In the genomic region with DNA sequence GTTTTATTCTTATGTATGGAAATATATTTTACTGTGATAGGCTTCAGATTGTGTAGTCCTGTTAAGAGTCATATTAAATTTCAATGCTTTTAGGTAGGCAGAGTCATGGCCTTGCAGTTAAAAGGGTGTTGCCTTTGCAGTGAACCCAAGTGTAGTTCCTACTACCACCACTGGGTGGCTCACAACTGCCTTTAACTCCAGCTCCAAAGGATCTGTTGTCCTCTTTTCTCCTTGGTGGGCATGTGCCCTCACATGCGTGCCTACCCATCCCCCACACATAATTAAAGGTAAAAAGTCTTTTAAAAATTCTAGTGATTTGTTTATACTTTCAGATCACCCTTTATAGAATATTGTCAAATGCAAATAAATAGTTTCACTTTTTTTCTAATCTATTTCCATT, we compare ENCODE assay signal across 9 mouse cellular contexts. TPM values are rescaled to one million over a fixed set of nuclear protein-coding genes. Genes with fewer than 3 reads are reported as not detected.
DNase-seq lines count a peak whose midpoint lies in the region; ATAC-seq and TF ChIP-seq lines count a peak whose summit lies in the region.
"Had no signal": no experiment of that assay in that cellular context is flagged by ENCODE, and none has a peak within 500 bp of the region (broad histone marks: within the 10 kb centered on the region; RNA-seq: fewer than 3 reads in every experiment).

No protein-coding gene starts in this region.

- dilution Hi-C loops in CH12.LX (cut with MboI; ENCODE audit: extremely low pct_ligation_motif_present, extremely low pct_unique_long_range_greater_than_20kb, low sequenced_read_pairs), result no loop called here

- H3K36me3 ChIP-seq in CH12.LX (replicated peaks in 1 of 2; ENCODE audit: control insufficient read depth in 1 of 2, insufficient read depth in 1 of 2, low read length in 1 of 2), result peaks cover 12 to 16% of the 10 kb centered on the region in 2 experiments
- H3K36me3 ChIP-seq in lung, postnatal 0 days (ENCODE audit: insufficient read depth, low read length), result peaks cover 5% of the 10 kb centered on the region; the same call in 1 of the 2 replicates

- H3K79me2 ChIP-seq in CH12.LX (replicated peaks; ENCODE audit: control insufficient read depth, extremely low read depth, insufficient read depth, poor library complexity, severe bottlenecking), result no peaks in the 10 kb centered on the region

- intact Hi-C loops in heart, postnatal 10 days (cut with DNase I), result no loop called here

- DNase-seq in CH12.LX (ENCODE audit: extremely low read depth), result peak; percentile 90
- DNase-seq in heart, postnatal 10 days, result peak; percentile 76 to 86
- DNase-seq in layer of hippocampus, adult 11-12 months (ENCODE audit: low spot score), result peak; percentile 81
- peak; percentile 81 for DNase-seq in lung, postnatal 0 days (ENCODE audit: low spot score)
- peak; percentile 34 for DNase-seq in retina, adult 2 months (ENCODE audit: low read depth, low spot score)
- DNase-seq in thymus, postnatal 25 days, result peak; percentile 72

- peak; percentile 85 to 99 for TF ChIP-seq CTCF in CH12.LX (conservative IDR thresholded peaks at IDR 0.05 in 1 of 2, IDR thresholded peaks at IDR 0.05 in 1 of 2; ENCODE audit: low read depth in 2 of 2, low read length in 2 of 2)
- peak; percentile 59 for TF ChIP-seq CTCF in bone marrow, adult 2 months (IDR thresholded peaks at IDR 0.05; ENCODE audit: control insufficient read depth, insufficient read depth, low read length)
- TF ChIP-seq CTCF in embryonic fibroblast, embryonic 13.5 days (IDR thresholded peaks at IDR 0.05; ENCODE audit: borderline replicate concordance, insufficient read depth, low read length), result 0 out of 2 replicates have a peak, but pooled peaks have one; percentile 22
- TF ChIP-seq CTCF in lung, postnatal 0 days (IDR thresholded peaks at IDR 0.05), result peak; percentile 94

- 7% methylated on average over 1 of the region's 1 CpGs for WGBS in bone marrow, adult 2 months
- 0% methylated on average over 1 of the region's 1 CpGs for WGBS in lung, postnatal 0 days

- TF ChIP-seq EP300 in CH12.LX (IDR thresholded peaks at IDR 0.05; ENCODE audit: low read length), result no peak
- no peak for TF ChIP-seq EP300 in lung, postnatal 0 days (IDR thresholded peaks at IDR 0.05)

- H3K27ac ChIP-seq in CH12.LX (ENCODE audit: insufficient read depth, low read depth), result no peak overlapping the region
- H3K27ac ChIP-seq in bone marrow, adult 2 months (ENCODE audit: control insufficient read depth, insufficient read depth, low read depth, low read length, poor library complexity), result no peak overlapping the region
- H3K27ac ChIP-seq in embryonic fibroblast, embryonic 13.5 days (ENCODE audit: insufficient read depth, low read length), result no peak overlapping the region
- H3K27ac ChIP-seq in lung, postnatal 0 days (ENCODE audit: low read length), result no peak overlapping the region

- no peaks in the 10 kb centered on the region for H3K27me3 ChIP-seq in CH12.LX (replicated peaks)
- no peaks in the 10 kb centered on the region for H3K27me3 ChIP-seq in lung, postnatal 0 days (replicated peaks; ENCODE audit: insufficient read depth, low read length)

- no peak overlapping the region for H3K9ac ChIP-seq in CH12.LX (ENCODE audit: insufficient read depth, low read depth)
- no peak overlapping the region for H3K9ac ChIP-seq in lung, postnatal 0 days (replicated peaks; ENCODE audit: low read depth)

- H3K4me2 ChIP-seq in CH12.LX (ENCODE audit: insufficient read depth, low read depth, poor library complexity, severe bottlenecking), result no peak overlapping the region
- H3K4me2 ChIP-seq in lung, postnatal 0 days (replicated peaks; ENCODE audit: low read depth, low read length), result no peak overlapping the region

- no peaks in the 10 kb centered on the region for H3K9me3 ChIP-seq in CH12.LX (replicated peaks; ENCODE audit: low read length)
- H3K9me3 ChIP-seq in lung, postnatal 0 days (ENCODE audit: low read length), result no peaks in the 10 kb centered on the region

- TF ChIP-seq RAD21 in CH12.LX (IDR thresholded peaks at IDR 0.05; ENCODE audit: low read depth, low read length), result peak; percentile 61

- in situ Hi-C loops in CH12.LX (cut with MboI; ENCODE audit: low pct_ligation_motif_present, low pct_unique_long_range_greater_than_20kb, low sequenced_read_pairs), result loop anchor here (10.0 kb wide), 1 partner anchor 222 kb away; no protein-coding TSS in a partner anchor

- no peak overlapping the region for H3K4me3 ChIP-seq in CH12.LX (replicated peaks in 1 of 3; ENCODE audit: low read depth in 2 of 3, low read length in 2 of 3, poor library complexity in 1 of 3)
- no peak overlapping the region for H3K4me3 ChIP-seq in bone marrow, adult 2 months (replicated peaks; ENCODE audit: control insufficient read depth, low read depth, low read length)
- no peak overlapping the region for H3K4me3 ChIP-seq in embryonic fibroblast, embryonic 13.5 days (ENCODE audit: insufficient read depth, low read length)
- no peak overlapping the region for H3K4me3 ChIP-seq in lung, postnatal 0 days (ENCODE audit: low read depth, low read length)

- TF ChIP-seq POLR2A in CH12.LX (IDR thresholded peaks at IDR 0.05; ENCODE audit: low read depth, low read length), result no peak
- no peak for TF ChIP-seq POLR2A in bone marrow, adult 2 months (IDR thresholded peaks at IDR 0.05; ENCODE audit: borderline replicate concordance, control insufficient read depth, low read depth, low read length)
- TF ChIP-seq POLR2A in embryonic fibroblast, embryonic 13.5 days (IDR thresholded peaks at IDR 0.05; ENCODE audit: low read depth, low read length), result no peak

- H3K4me1 ChIP-seq in CH12.LX (ENCODE audit: control insufficient read depth in 1 of 2, insufficient read depth in 2 of 2), result no peaks in the 10 kb centered on the region
- H3K4me1 ChIP-seq in bone marrow, adult 2 months (ENCODE audit: control insufficient read depth, insufficient read depth, low read length), result no peaks in the 10 kb centered on the region
- H3K4me1 ChIP-seq in embryonic fibroblast, embryonic 13.5 days (ENCODE audit: control insufficient read depth, insufficient read depth, low read length), result no peaks in the 10 kb centered on the region
- no peaks in the 10 kb centered on the region for H3K4me1 ChIP-seq in lung, postnatal 0 days (ENCODE audit: insufficient read depth, low read depth, low read length)

- peak; percentile 35; the same call in 1 of the 2 replicates for ATAC-seq in lung, postnatal 0 days

TF ChIP-seq in CH12.LX, 34 proteins besides CTCF, POLR2A, EP300 and RAD21:
- TF ChIP-seq BHLHE40 (IDR thresholded peaks at IDR 0.05; ENCODE audit: low read depth, low read length), result peak; percentile 77
- peak; percentile 81 for TF ChIP-seq SMC3 (IDR thresholded peaks at IDR 0.05; ENCODE audit: low read depth, low read length)
- TF ChIP-seq SIN3A (IDR thresholded peaks at IDR 0.05; ENCODE audit: low read length), result no peak
- TF ChIP-seq MAX (IDR thresholded peaks at IDR 0.05; ENCODE audit: low read length), result no peak
- TF ChIP-seq MYC (IDR thresholded peaks at IDR 0.05; ENCODE audit: low read depth, low read length), result 0 out of 2 replicates have a peak, but pooled peaks have one; percentile 33
- TF ChIP-seq USF2 (conservative IDR thresholded peaks at IDR 0.05; ENCODE audit: low read depth, low read length), result no peak
- TF ChIP-seq ZKSCAN1 (IDR thresholded peaks at IDR 0.05; ENCODE audit: borderline replicate concordance, low read depth, low read length), result no peak
- no peak for TF ChIP-seq NELFE (IDR thresholded peaks at IDR 0.05; ENCODE audit: low read depth, low read length)
- no peak for TF ChIP-seq IRF4 (IDR thresholded peaks at IDR 0.05; ENCODE audit: low read depth, low read length)
- TF ChIP-seq GABPA (IDR thresholded peaks at IDR 0.05; ENCODE audit: insufficient replicate concordance, low read depth, low read length), result no peak
- no peak for TF ChIP-seq ZNF384 (IDR thresholded peaks at IDR 0.05; ENCODE audit: low read depth, low read length)
- TF ChIP-seq JUN (IDR thresholded peaks at IDR 0.05; ENCODE audit: insufficient read depth, low read depth, low read length), result no peak
- no peak for TF ChIP-seq KAT2A (IDR thresholded peaks at IDR 0.05; ENCODE audit: insufficient replicate concordance, low read length)

RNA-seq across cellular contexts. Expression of a gene that starts 31.5 kb away (rescaled TPM):
- total RNA-seq in CH12.LX (2012; rRNA removed) (4.9 and 5.9 TPM in 2 replicates), CH12.LX (2014; rRNA removed) (37.7 and 40.3 TPM in 2 replicates)
- 25.5 and 25.8 TPM in 2 replicates for polyA plus RNA-seq in CH12.LX (2012; ENCODE audit: insufficient read length, low read depth)
- 12.7 and 20.5 TPM in 2 replicates for polyA plus RNA-seq in bone marrow, adult 2 months (2011; ENCODE audit: insufficient read depth, insufficient read length, low replicate concordance, missing spikeins)
- not detected in 2 replicates for polyA plus RNA-seq in embryonic fibroblast, embryonic 13.5 days (2011; ENCODE audit: insufficient read length, low read depth, missing spikeins)
- under 1 TPM; 0.32 to 0.79 TPM for total RNA-seq in heart, postnatal 10 days (2021)
- polyA plus RNA-seq in lung, postnatal 0 days (2015; fragmentation: Nextera tagmentation; extraction: Ambion mirVana), result 0.13 and 0.19 TPM in 2 replicates
- polyA plus RNA-seq: heart, embryonic 14.5 days had no signal

RNA-seq across cellular contexts. Expression of a gene that starts 34.0 kb away (rescaled TPM):
- total RNA-seq in CH12.LX (2012; rRNA removed) (27.6 and 28.2 TPM in 2 replicates), CH12.LX (2014; rRNA removed) (43.0 and 46.3 TPM in 2 replicates)
- polyA plus RNA-seq in CH12.LX (2012; ENCODE audit: insufficient read length, low read depth), result 67.5 and 68.3 TPM in 2 replicates
- 17.2 and 26.2 TPM in 2 replicates for polyA plus RNA-seq in bone marrow, adult 2 months (2011; ENCODE audit: insufficient read depth, insufficient read length, low replicate concordance, missing spikeins)
- 57.1 and 72.5 TPM in 2 replicates for polyA plus RNA-seq in embryonic fibroblast, embryonic 13.5 days (2011; ENCODE audit: insufficient read length, low read depth, missing spikeins)
- 10 to 100 TPM; 25.7 to 25.9 TPM for total RNA-seq in heart, postnatal 10 days (2021)
- 53.9 and 55.8 TPM in 2 replicates for polyA plus RNA-seq in lung, postnatal 0 days (2015; fragmentation: Nextera tagmentation; extraction: Ambion mirVana)

RNA-seq across cellular contexts. Expression of a gene that starts 34.1 kb away (rescaled TPM):
- total RNA-seq in CH12.LX (2012; rRNA removed) (6.1 and 7.4 TPM in 2 replicates), CH12.LX (2014; rRNA removed) (5.7 and 6.1 TPM in 2 replicates)
- 11.8 and 14.8 TPM in 2 replicates for polyA plus RNA-seq in CH12.LX (2012; ENCODE audit: insufficient read length, low read depth)
- polyA plus RNA-seq in bone marrow, adult 2 months (2011; ENCODE audit: insufficient read depth, insufficient read length, low replicate concordance, missing spikeins), result 4.4 and 5.4 TPM in 2 replicates
- polyA plus RNA-seq in embryonic fibroblast, embryonic 13.5 days (2011; ENCODE audit: insufficient read length, low read depth, missing spikeins), result 34.8 and 46.1 TPM in 2 replicates
- total RNA-seq in heart, postnatal 10 days (2021), result 10 to 100 TPM; 11.7 to 14.7 TPM
- polyA plus RNA-seq in lung, postnatal 0 days (2015; fragmentation: Nextera tagmentation; extraction: Ambion mirVana), result 21.9 and 28.7 TPM in 2 replicates

Comparison
In these comparisons a context has a peak if more than half of its experiments do, and no peak if none do; other contexts are left out.
1. DNase-seq: peak in every context shown above with its lines; median percentile 90 in CH12.LX; 81 in heart, postnatal 10 days; 81 in layer of hippocampus, adult 11-12 months; 81 in lung, postnatal 0 days; 72 in thymus, postnatal 25 days; 34 in retina, adult 2 months.
2. CTCF ChIP-seq: peak in every context shown above with its lines; median percentile 94 in lung, postnatal 0 days; 92 in CH12.LX; 59 in bone marrow, adult 2 months; 22 in embryonic fibroblast, embryonic 13.5 days.
3. RNA of a gene that starts 31.5 kb away (polyA plus RNA-seq): 25.5 to 25.8 TPM in CH12.LX and 12.7 to 20.5 TPM in bone marrow, adult 2 months; 0.13 to 0.19 TPM in lung, postnatal 0 days and not detected in embryonic fibroblast, embryonic 13.5 days; every median in the first group is over 10 times any median in the second.